Mouse (Mus musculus) forebrain, embryonic 12.5 days (tissue): ENCODE results near the gene Herc1. TPM values are rescaled to one million over a fixed set of nuclear protein-coding genes. Genes with fewer than 3 reads are reported as not detected.
"Not testable (repeated sequence)": the region's sequence is repeated elsewhere in the genome, so short reads cannot be mapped to it uniquely, and the experiment has no call there.

Experiments used
- ATAC-seq: fragments of 200-750 bp; cut with Nextera tagmentation; 2 replicates; pipeline ENCODE4 v1.8.0; 2017; ENCODE audit warnings: moderate TSS enrichment; ENCODE audit not compliant: low FRiP score
- H3K27ac ChIP-seq: fragments of 300-500 bp; sonication (generic); 2 replicates; pipeline ENCODE4 v1.5.1; 2016; ENCODE audit warnings: mild to moderate bottlenecking
- H3K27me3 ChIP-seq: fragments of 300-500 bp; sonication (generic); 2 replicates; pipeline ENCODE4 v1.6.1; 2016; ENCODE audit warnings: mild to moderate bottlenecking
- H3K36me3 ChIP-seq: fragments of 300-500 bp; sonication (generic); replicated peaks from 2 replicates; pipeline ENCODE4 v1.6.1; 2016; ENCODE audit warnings: mild to moderate bottlenecking
- H3K4me1 ChIP-seq: fragments of 300-500 bp; sonication (generic); 2 replicates; pipeline ENCODE4 v1.6.1; 2016
- H3K4me2 ChIP-seq: fragments of 300-500 bp; sonication (generic); 2 replicates; pipeline ENCODE4 v1.6.1; 2016; ENCODE audit warnings: mild to moderate bottlenecking, moderate library complexity
- H3K4me3 ChIP-seq: fragments of 300-500 bp; sonication (generic); replicated peaks from 2 replicates; pipeline ENCODE4 v1.5.1; 2016; ENCODE audit warnings: mild to moderate bottlenecking
- H3K9ac ChIP-seq: fragments of 300-500 bp; sonication (generic); 2 replicates; pipeline ENCODE4 v1.6.1; 2016; ENCODE audit warnings: mild to moderate bottlenecking
- H3K9me3 ChIP-seq: fragments of 300-500 bp; sonication (generic); 2 replicates; pipeline ENCODE4 v1.6.1; 2016
- WGBS: fragments of 180-500 bp; shearing (Covaris S2); methylation state at CpG from one replicate; pipeline ENCODE4 v1.1.7; 2016; 5-methylcytosine and 5-hydroxymethylcytosine counted together
- polyA plus RNA-seq: library from polyadenylated mRNA; unstranded; fragments of >200 nt; fragmentation: Nextera tagmentation; extraction: Ambion mirVana; gene quantifications from 2 replicates; pipeline ENCODE4 v1.2.1, GENCODE M21; 2016

Gene Herc1
- polyA plus RNA-seq, 1 experiment from 2014 or later, result 54.9 TPM

- Histone ChIP-seq H3K27me3 (no peaks in the 10 kb centered on the region), H3K9me3 (no peaks in the 10 kb centered on the region), H3K36me3 (no peaks in the 10 kb centered on the region), H3K9ac (no peak overlapping the region), H3K27ac (no peak overlapping the region), H3K4me1 (peaks cover 9% of the 10 kb centered on the region), H3K4me3 (no peak overlapping the region), H3K4me2 (no peak overlapping the region)
- no peak for ATAC-seq
- WGBS, result 88% methylated on average over 14 of the region's 14 CpGs
These were observed 10.0 kb downstream of the Herc1 start for GRCm38 (mm10) chr9:66360143-66360690.

DNA sequence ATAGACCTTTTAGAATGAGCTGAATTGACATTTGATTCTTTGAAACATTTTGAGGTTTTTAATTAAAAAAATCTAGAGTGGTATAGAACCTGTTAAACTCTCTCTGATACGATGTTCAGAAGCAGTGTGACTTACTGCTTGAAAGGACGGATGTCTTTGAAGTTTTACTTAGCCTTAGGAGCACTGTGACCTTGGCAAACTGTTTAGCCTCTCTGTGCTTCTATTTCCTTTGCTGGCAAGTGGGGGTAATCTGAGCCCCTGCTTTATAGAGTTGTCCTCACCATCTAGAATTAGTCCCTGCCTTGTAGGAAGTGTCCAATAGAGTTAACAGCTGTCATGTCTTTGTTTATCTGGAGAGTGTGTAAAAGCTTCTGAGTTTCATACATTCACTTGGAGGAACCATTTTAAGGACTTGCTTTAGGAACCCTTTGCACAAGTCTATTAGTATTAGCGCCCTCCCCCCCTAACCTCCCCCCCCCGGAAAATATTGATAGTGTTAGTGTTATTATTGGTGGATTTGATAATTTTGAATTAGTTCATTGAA is 18.7 kb downstream of the Herc1 start:
- H3K4me2 ChIP-seq, result no peak overlapping the region
- H3K4me1 ChIP-seq, result peaks cover 9% of the 10 kb centered on the region
- H3K4me3 ChIP-seq, result no peak overlapping the region
- ATAC-seq, result no peak
- H3K36me3 ChIP-seq, result peaks cover 18% of the 10 kb centered on the region
- no peaks in the 10 kb centered on the region for H3K9me3 ChIP-seq
- WGBS, result 76% methylated on average over 4 of the region's 4 CpGs
- no peak overlapping the region for H3K9ac ChIP-seq
- no peak overlapping the region for H3K27ac ChIP-seq
- no peaks in the 10 kb centered on the region for H3K27me3 ChIP-seq

- 67% methylated on average over 3 of the region's 3 CpGs for WGBS
These were observed 20.1 kb downstream of the Herc1 start for GRCm38 (mm10) chr9:66370334-66370733.

DNA sequence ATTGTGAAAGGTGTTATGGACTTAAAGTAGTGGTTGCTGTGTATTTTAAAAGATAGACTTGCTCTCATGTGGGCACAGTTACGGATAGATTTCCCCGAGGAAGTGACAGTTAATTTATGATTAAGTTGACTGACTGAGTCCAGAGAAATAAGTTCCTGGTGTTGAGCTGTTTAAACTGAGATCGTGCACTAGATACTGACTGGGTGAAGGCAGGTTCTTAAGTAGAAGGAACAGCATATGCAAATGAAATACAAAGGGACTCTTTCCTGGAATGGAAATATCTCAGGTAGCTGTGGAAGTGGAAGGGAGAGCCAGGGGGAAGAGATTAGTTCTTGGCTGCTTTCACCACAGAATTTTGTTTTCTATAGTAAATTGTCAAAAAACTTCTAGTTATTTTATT is 20.6 kb downstream of the Herc1 start:
- ATAC-seq, result no peak
- Histone ChIP-seq H3K9ac (no peak overlapping the region), H3K36me3 (peaks cover 18% of the 10 kb centered on the region), H3K27me3 (no peaks in the 10 kb centered on the region), H3K4me2 (no peak overlapping the region), H3K4me1 (peaks cover 9% of the 10 kb centered on the region), H3K4me3 (no peak overlapping the region), H3K27ac (no peak overlapping the region), H3K9me3 (no peaks in the 10 kb centered on the region)
- WGBS, result 78% methylated on average over 3 of the region's 3 CpGs

More at GRCm38 (mm10) chr9:66370334-66370733, 20.1 kb downstream of the Herc1 start:
- no peaks in the 10 kb centered on the region for H3K27me3 ChIP-seq
- no peak overlapping the region for H3K9ac ChIP-seq
- H3K4me3 ChIP-seq, result no peak overlapping the region
- peaks cover 9% of the 10 kb centered on the region for H3K4me1 ChIP-seq
- H3K9me3 ChIP-seq, result no peaks in the 10 kb centered on the region
- no peak overlapping the region for H3K27ac ChIP-seq
- H3K4me2 ChIP-seq, result no peak overlapping the region
- no peak for ATAC-seq
- peaks cover 18% of the 10 kb centered on the region for H3K36me3 ChIP-seq

- Histone ChIP-seq H3K4me1 (peaks cover 5% of the 10 kb centered on the region), H3K27me3 (no peaks in the 10 kb centered on the region), H3K36me3 (peaks cover 29% of the 10 kb centered on the region), H3K9me3 (no peaks in the 10 kb centered on the region), H3K27ac (no peak overlapping the region), H3K4me3 (no peak overlapping the region), H3K9ac (no peak overlapping the region), H3K4me2 (no peak overlapping the region)
- no peak for ATAC-seq
- WGBS, result 92% methylated on average over 3 of the region's 3 CpGs
These were observed 23.2 kb downstream of the Herc1 start for GRCm38 (mm10) chr9:66373432-66373831.

- Histone ChIP-seq H3K27ac (no peak overlapping the region), H3K27me3 (no peaks in the 10 kb centered on the region), H3K9me3 (no peaks in the 10 kb centered on the region), H3K4me3 (no peak overlapping the region), H3K4me2 (no peak overlapping the region), H3K9ac (no peak overlapping the region), H3K36me3 (peaks cover 29% of the 10 kb centered on the region), H3K4me1 (no peaks in the 10 kb centered on the region)
- no peak for ATAC-seq
These were observed 24.5 kb downstream of the Herc1 start for GRCm38 (mm10) chr9:66374495-66375478.

GRCm38 (mm10) chr9:66383417-66383816 is 33.2 kb downstream of the Herc1 start:
- WGBS, result 92% methylated on average over 3 of the region's 3 CpGs
- H3K4me3 ChIP-seq, result no peak overlapping the region
- H3K36me3 ChIP-seq, result peaks cover 20% of the 10 kb centered on the region
- no peaks in the 10 kb centered on the region for H3K9me3 ChIP-seq
- H3K9ac ChIP-seq, result no peak overlapping the region
- H3K27ac ChIP-seq, result no peak overlapping the region
- H3K4me1 ChIP-seq, result no peaks in the 10 kb centered on the region
- H3K4me2 ChIP-seq, result no peak overlapping the region
- ATAC-seq, result no peak
- H3K27me3 ChIP-seq, result no peaks in the 10 kb centered on the region

DNA sequence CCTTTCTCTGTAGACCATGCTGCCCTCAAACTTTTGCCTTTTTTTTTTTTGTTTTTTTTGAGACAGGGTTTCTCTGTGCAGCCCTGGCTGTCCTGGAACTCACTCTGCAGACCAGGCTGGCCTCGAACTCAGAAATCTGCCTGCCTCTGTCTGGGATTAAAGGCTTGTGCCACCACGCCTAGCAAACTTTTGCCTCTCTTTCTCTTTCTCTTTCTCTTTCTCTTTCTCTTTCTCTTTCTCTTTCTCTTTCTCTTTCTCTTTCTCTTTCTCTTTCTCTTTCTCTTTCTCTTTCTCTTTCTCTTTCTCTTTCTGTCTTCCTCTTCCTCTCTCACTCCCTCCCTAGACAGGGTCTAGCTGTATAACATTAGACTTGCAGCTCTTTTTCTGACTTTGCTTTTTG is 40.1 kb downstream of the Herc1 start:
- 94% methylated on average over 2 of the region's 2 CpGs for WGBS
- H3K27me3 ChIP-seq, result not testable (repeated sequence)
- peaks cover 44% of the 10 kb centered on the region for H3K36me3 ChIP-seq

DNA sequence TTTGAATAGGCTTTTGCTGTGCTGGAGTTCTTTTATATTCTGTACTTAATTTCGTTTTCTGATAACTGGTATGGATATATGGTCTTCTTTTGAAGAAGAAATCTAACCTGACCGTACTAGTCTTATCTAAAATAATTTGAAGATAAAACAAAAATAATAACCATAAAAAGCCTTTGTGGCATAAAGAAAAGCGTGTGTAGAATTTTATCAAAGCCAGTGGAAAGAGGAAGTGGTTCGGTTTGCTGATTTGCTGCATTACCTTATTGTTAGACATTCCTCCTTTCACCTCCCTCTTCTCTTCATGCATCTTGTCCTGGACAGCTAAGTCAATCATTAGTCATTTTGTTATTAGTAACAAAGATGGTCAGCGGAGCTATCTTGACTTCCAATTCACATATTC is 43.1 kb downstream of the Herc1 start:
- Histone ChIP-seq H3K27me3 (no peaks in the 10 kb centered on the region), H3K4me3 (no peak overlapping the region), H3K9me3 (no peaks in the 10 kb centered on the region), H3K9ac (no peak overlapping the region), H3K27ac (no peak overlapping the region), H3K4me2 (no peak overlapping the region), H3K4me1 (no peaks in the 10 kb centered on the region), H3K36me3 (peaks cover 44% of the 10 kb centered on the region)
- 93% methylated on average over 5 of the region's 5 CpGs for WGBS
- ATAC-seq, result no peak

More for the DNA sequence above, 40.1 kb downstream of the Herc1 start:
- not testable (repeated sequence) for H3K4me2 ChIP-seq, H3K4me3 ChIP-seq, H3K9me3 ChIP-seq, H3K4me1 ChIP-seq, H3K27ac ChIP-seq, ATAC-seq, H3K9ac ChIP-seq

DNA sequence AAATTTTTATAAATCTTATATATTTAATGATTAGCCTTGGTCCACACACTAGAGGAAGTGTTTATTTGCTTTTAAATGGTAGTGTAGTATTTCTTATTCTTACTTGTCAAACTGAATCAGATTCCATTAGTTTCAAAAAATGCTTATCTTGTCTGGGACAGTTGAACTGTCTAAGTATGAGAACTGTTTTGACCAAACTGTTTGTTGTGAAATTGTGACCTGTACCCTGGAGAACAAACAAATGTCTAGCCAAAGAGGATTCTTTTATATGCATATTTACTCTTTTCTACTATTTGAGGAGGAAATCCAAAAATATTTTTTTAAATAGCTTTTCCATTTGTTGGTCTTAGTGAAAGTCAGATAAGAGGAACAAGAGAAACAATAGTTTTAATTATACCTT is 73.2 kb downstream of the Herc1 start:
- Histone ChIP-seq H3K4me3 (no peak overlapping the region), H3K9ac (no peak overlapping the region), H3K4me1 (no peaks in the 10 kb centered on the region), H3K36me3 (peaks cover 7% of the 10 kb centered on the region), H3K9me3 (no peaks in the 10 kb centered on the region), H3K27ac (no peak overlapping the region), H3K4me2 (no peak overlapping the region), H3K27me3 (no peaks in the 10 kb centered on the region)
- no peak for ATAC-seq

- ATAC-seq, result no peak
- Histone ChIP-seq H3K9me3 (no peaks in the 10 kb centered on the region), H3K27ac (no peak overlapping the region), H3K9ac (no peak overlapping the region), H3K4me3 (no peak overlapping the region), H3K27me3 (no peaks in the 10 kb centered on the region), H3K4me1 (no peaks in the 10 kb centered on the region), H3K4me2 (no peak overlapping the region), H3K36me3 (peaks cover 35% of the 10 kb centered on the region)
- WGBS, result 91% methylated on average over 8 of the region's 8 CpGs
These were observed 89.8 kb downstream of the Herc1 start for GRCm38 (mm10) chr9:66440007-66440406.

GRCm38 (mm10) chr9:66448253-66448652 is 98.0 kb downstream of the Herc1 start:
- Histone ChIP-seq H3K36me3 (peaks cover 45% of the 10 kb centered on the region), H3K9ac (no peak overlapping the region), H3K27ac (no peak overlapping the region), H3K4me3 (no peak overlapping the region), H3K4me1 (no peaks in the 10 kb centered on the region), H3K9me3 (no peaks in the 10 kb centered on the region), H3K27me3 (no peaks in the 10 kb centered on the region), H3K4me2 (no peak overlapping the region)
- ATAC-seq, result no peak
- WGBS, result 90% methylated on average over 5 of the region's 5 CpGs
